Mouse (Mus musculus) A20 (cell line): ENCODE results near the gene S100g.

Source experiments
- DNase-seq: peaks from one replicate; pipeline ENCODE4 v3.0.0-alpha.2; 2011; ENCODE audit warnings: low read depth, low spot score

The S100g gene

GRCm38 (mm10) chrX:162964383-162964782 lies at the start of gene S100g:
S100g (minus strand) TSS chrX:162964599.
- DNase-seq, result no peak

- no peak for DNase-seq
Observed at GRCm38 (mm10) chrX:162992121-162992520, 27.7 kb upstream of the S100g start.

GRCm38 (mm10) chrX:162991396-162991795 lies 27.0 kb upstream of the S100g start:
- DNase-seq, result no peak

- no peak for DNase-seq
Observed at GRCm38 (mm10) chrX:162986876-162987495, 22.6 kb upstream of the S100g start.

GRCm38 (mm10) chrX:162976194-162976593 lies 11.8 kb upstream of the S100g start:
- no peak for DNase-seq

GRCm38 (mm10) chrX:162967456-162967855 lies 3.1 kb upstream of the S100g start:
- DNase-seq, result no peak

GRCm38 (mm10) chrX:162963840-162964239 lies 559 bp downstream of the S100g start:
- DNase-seq, result no peak

- DNase-seq, result no peak
Observed at GRCm38 (mm10) chrX:162957921-162958320, 6.5 kb downstream of the S100g start.

GRCm38 (mm10) chrX:162949811-162950439 lies 14.5 kb downstream of the S100g start:
- peak; percentile 31 for DNase-seq

- no peak for DNase-seq
Observed at GRCm38 (mm10) chrX:162942027-162942426, 22.4 kb downstream of the S100g start.

GRCm38 (mm10) chrX:162931467-162931866 lies 32.9 kb downstream of the S100g start:
- DNase-seq, result no peak

GRCm38 (mm10) chrX:162921487-162922125 lies 42.8 kb downstream of the S100g start:
- DNase-seq, result no peak

GRCm38 (mm10) chrX:162915697-162916096 lies 48.7 kb downstream of the S100g start:
- DNase-seq, result peak; percentile 55

GRCm38 (mm10) chrX:162913651-162914050 lies 50.7 kb downstream of the S100g start:
- no peak for DNase-seq
